In genomic region chrX:159756901-159757821, GRCm38 (mm10) we compare ENCODE assay signal across 13 mouse cellular contexts.
DNase-seq lines count a peak whose midpoint lies in the region; ATAC-seq and TF ChIP-seq lines count a peak whose summit lies in the region.
"Had no signal": no experiment of that assay in that cellular context is flagged by ENCODE, and none has a peak within 500 bp of the region (broad histone marks: within the 10 kb centered on the region; RNA-seq: fewer than 3 reads in every experiment).

No protein-coding gene starts in this region.

- H3K4me3 ChIP-seq in spleen, adult 2 months (ENCODE audit: extremely low read depth, insufficient read depth, insufficient read length), result no peak overlapping the region
- H3K4me3 ChIP-seq in liver, embryonic 14.5 days (ENCODE audit: insufficient read depth in 1 of 2, low read depth in 2 of 2, low read length in 2 of 2), result no peak overlapping the region
- H3K4me3 ChIP-seq: erythroblast, embryonic 14.5 days; left cerebral cortex, adult 2 months had no signal

- TF ChIP-seq CTCF in spleen, adult 2 months (IDR thresholded peaks at IDR 0.05; ENCODE audit: extremely low read depth, insufficient read depth, insufficient read length, insufficient replicate concordance), result no peak
- TF ChIP-seq CTCF in liver, embryonic 14.5 days (IDR thresholded peaks at IDR 0.05; ENCODE audit: low read depth), result no peak

- DNase-seq in spleen, adult 2 months (ENCODE audit: low read depth in 1 of 2, low spot score in 2 of 2), result no peak
- DNase-seq in spleen, adult 18-20 months, result no peak
- DNase-seq in liver, embryonic 14.5 days (ENCODE audit: low read depth in 3 of 3, low spot score in 3 of 3), result peak; percentile 28 to 48 (median 35)
- peak; percentile 45 for DNase-seq in splenic B cell, adult 2 months (ENCODE audit: low read depth, low spot score)
- DNase-seq in cerebellum, adult 9-11 months, result no peak
- no peak for DNase-seq in MN1 (ENCODE audit: low spot score)
- DNase-seq in cerebellum, postnatal 4 days (ENCODE audit: low spot score in 2 of 2), result no peak
- DNase-seq: adrenal gland, adult 2 months; heart, adult 11 months had no signal

- no peaks in the 10 kb centered on the region for H3K36me3 ChIP-seq in spleen, adult 2 months (ENCODE audit: control insufficient read depth, insufficient read depth, low read length)
- no peaks in the 10 kb centered on the region for H3K36me3 ChIP-seq in liver, embryonic 14.5 days (replicated peaks; ENCODE audit: control insufficient read depth, insufficient read depth, low read depth)
- H3K36me3 ChIP-seq in splenic B cell, adult 2 months (ENCODE audit: control insufficient read depth, insufficient read depth, low read length, poor library complexity, severe bottlenecking), result no peaks in the 10 kb centered on the region

- TF ChIP-seq POLR2A in spleen, adult 2 months (IDR thresholded peaks at IDR 0.05; ENCODE audit: low read depth, low read length), result no peak

- no peaks in the 10 kb centered on the region for H3K9me3 ChIP-seq in liver, embryonic 14.5 days (ENCODE audit: control insufficient read depth, low read length)

- no peak overlapping the region for H3K9ac ChIP-seq in liver, embryonic 14.5 days (replicated peaks)

- WGBS in spleen, adult 2 months, result 43% methylated on average over 7 of the region's 7 CpGs
- 32% methylated on average over 7 of the region's 7 CpGs for WGBS in liver, embryonic 14.5 days (ENCODE audit: insufficient replicate concordance)

- no peaks in the 10 kb centered on the region for H3K27me3 ChIP-seq in spleen, adult 2 months (ENCODE audit: control insufficient read depth, insufficient read depth, low read length)
- no peaks in the 10 kb centered on the region for H3K27me3 ChIP-seq in liver, embryonic 14.5 days (ENCODE audit: control insufficient read depth, insufficient read depth, low read length)
- no peaks in the 10 kb centered on the region for H3K27me3 ChIP-seq in splenic B cell, adult 2 months (ENCODE audit: control insufficient read depth, insufficient read depth, low read length, poor library complexity, severe bottlenecking)

- peaks cover 11% of the 10 kb centered on the region for H3K4me1 ChIP-seq in spleen, adult 2 months (ENCODE audit: control insufficient read depth, insufficient read depth, insufficient read length)
- H3K4me1 ChIP-seq in liver, embryonic 14.5 days (replicated peaks; ENCODE audit: control insufficient read depth in 2 of 2, insufficient read depth in 2 of 2, low read length in 1 of 2), result peaks cover 9 to 15% of the 10 kb centered on the region in 2 experiments; a peak in 3 of 4 replicates

- peak overlapping the region; percentile 44 for H3K4me2 ChIP-seq in liver, embryonic 14.5 days (ENCODE audit: low read depth)

- ATAC-seq in common myeloid progenitor, adult 5-6 weeks (replicated peaks; ENCODE audit: low read depth, poor library complexity, severe bottlenecking), result peak; percentile 83
- peak; percentile 98 for ATAC-seq in liver, embryonic 14.5 days (ENCODE audit: insufficient read depth)
- ATAC-seq: Patski had no signal

- TF ChIP-seq EP300 in liver, embryonic 14.5 days (IDR thresholded peaks at IDR 0.05; ENCODE audit: low read depth), result 0 out of 2 replicates have a peak, but pooled peaks have one; percentile 40

- H3K27ac ChIP-seq in spleen, adult 2 months (ENCODE audit: insufficient read depth, low read length), result peak overlapping the region; percentile 95
- H3K27ac ChIP-seq in liver, embryonic 14.5 days, result peak overlapping the region; percentile 51; the same call in 1 of the 2 replicates
- H3K27ac ChIP-seq: left cerebral cortex, adult 2 months had no signal

Comparison
In these comparisons a context has a peak if more than half of its experiments do, and no peak if none do; other contexts are left out.
1. DNase-seq: peak in liver, embryonic 14.5 days (3 of 3) and splenic B cell, adult 2 months (single experiment); none in spleen, adult 2 months (0 of 2), spleen, adult 18-20 months (0 of 2), cerebellum, adult 9-11 months (single experiment), MN1 (single experiment) and cerebellum, postnatal 4 days (0 of 2).